Mouse (Mus musculus) CH12.LX (cell line): ENCODE data around the gene Meox2.
A peak's percentile ranks its signal among the peaks of the same experiment; 100 is the strongest.

Experiments
- CHD1 ChIP-seq: IDR thresholded peaks from 2 replicates; pipeline ENCODE4 v1.6.1; 2012; ENCODE audit warnings: low read depth, low read length, improper control_type of control experiment, inconsistent platforms
- CHD2 ChIP-seq: IDR thresholded peaks from 2 replicates; pipeline ENCODE4 v1.6.1; 2011; ENCODE audit warnings: low read length, improper control_type of control experiment
- CTCF ChIP-seq, 2 experiments: IDR thresholded peaks in 1 of 2; conservative IDR thresholded peaks in 1 of 2; 2 replicates each; pipeline ENCODE4 v1.5.1; 2011 to 2012; ENCODE audit warnings: low read depth in 2 of 2, low read length in 2 of 2, improper control_type of control experiment in 1 of 2, inconsistent platforms in 1 of 2, mild to moderate bottlenecking in 1 of 2, moderate library complexity in 1 of 2
- GABPA ChIP-seq: IDR thresholded peaks from 2 replicates; pipeline ENCODE4 v1.6.1; 2012; ENCODE audit warnings: low read depth, low read length, improper control_type of control experiment, inconsistent platforms; ENCODE audit not compliant: insufficient replicate concordance
- KAT2A ChIP-seq: IDR thresholded peaks from 2 replicates; pipeline ENCODE4 v1.6.1; 2012; ENCODE audit warnings: low read length, improper control_type of control experiment, inconsistent platforms; ENCODE audit not compliant: insufficient replicate concordance
- MAFK ChIP-seq: IDR thresholded peaks from 2 replicates; pipeline ENCODE4 v1.6.1; 2011; ENCODE audit warnings: low read length, improper control_type of control experiment; ENCODE audit not compliant: insufficient replicate concordance
- POLR2A ChIP-seq: IDR thresholded peaks from 2 replicates; pipeline ENCODE4 v1.6.1; 2011; ENCODE audit warnings: low read depth, mild to moderate bottlenecking, improper control_type of control experiment, low read length
- POLR2AphosphoS2 ChIP-seq: IDR thresholded peaks from 2 replicates; pipeline ENCODE4 v1.6.1; 2011; ENCODE audit warnings: low read depth, low read length, improper control_type of control experiment
- RAD21 ChIP-seq: IDR thresholded peaks from 2 replicates; pipeline ENCODE4 v1.6.1; 2011; ENCODE audit warnings: low read depth, mild to moderate bottlenecking, low read length, improper control_type of control experiment, moderate library complexity
- TBP ChIP-seq: conservative IDR thresholded peaks from 2 replicates; pipeline ENCODE4 v1.6.1; 2011; ENCODE audit warnings: low read depth, low read length, improper control_type of control experiment
- TCF12 ChIP-seq: IDR thresholded peaks from 2 replicates; pipeline ENCODE4 v1.6.1; 2014; ENCODE audit warnings: low read depth, mild to moderate bottlenecking, inconsistent platforms, low read length, improper control_type of control experiment
- ZC3H11A ChIP-seq: IDR thresholded peaks from 2 replicates; pipeline ENCODE4 v1.6.1; 2012; ENCODE audit warnings: low read depth, mild to moderate bottlenecking, inconsistent platforms, low read length, improper control_type of control experiment
- ZMIZ1 ChIP-seq: IDR thresholded peaks from 2 replicates; pipeline ENCODE4 v1.6.1; 2012; ENCODE audit warnings: low read depth, mild to moderate bottlenecking, inconsistent platforms, low read length, improper control_type of control experiment

- TF ChIP-seq POLR2A (no peak), MAFK (peak; percentile 56; the same call in 1 of the 2 replicates), CTCF (conservative IDR thresholded peaks at IDR 0.05 in 1 of 2, IDR thresholded peaks at IDR 0.05 in 1 of 2; ENCODE audit: low read depth in 2 of 2, low read length in 2 of 2) (no peak), GABPA (no peak), ZMIZ1 (no peak), TCF12 (no peak), KAT2A (no peak), RAD21 (no peak), CHD2 (no peak), TBP (no peak), CHD1 (no peak), POLR2AphosphoS2 (no peak), ZC3H11A (no peak)
Observed at GRCm38 (mm10) chr12:37143879-37144278, 35.5 kb downstream of the Meox2 start.
